Mouse (Mus musculus) left cerebral cortex, adult 9 months (tissue): ENCODE measurements at regions not wholly inside any gene's neighbourhood (a gene's known extent, or its start where the extent isn't known, plus 50 kb on each side); places are given as distances from the start of the nearest gene placed in this dataset.
"Not testable (repeated sequence)": the region's sequence is repeated elsewhere in the genome, so short reads cannot be mapped to it uniquely, and the experiment has no call there.

ENCODE experiments used
- DNase-seq, 2 experiments: peaks; one replicate each; pipeline ENCODE4 v3.0.0; 2022; ENCODE audit warnings: low spot score in 2 of 2

GRCm38 (mm10) chr4:7234537-7234936, 1004.3 kb downstream of the Car8 start:
- DNase-seq = not testable (repeated sequence)

- DNase-seq = peak in 1 of 2 experiments; percentile 7
These were observed 1009.9 kb downstream of the Car8 start for GRCm38 (mm10) chr4:7228980-7229379.

DNA sequence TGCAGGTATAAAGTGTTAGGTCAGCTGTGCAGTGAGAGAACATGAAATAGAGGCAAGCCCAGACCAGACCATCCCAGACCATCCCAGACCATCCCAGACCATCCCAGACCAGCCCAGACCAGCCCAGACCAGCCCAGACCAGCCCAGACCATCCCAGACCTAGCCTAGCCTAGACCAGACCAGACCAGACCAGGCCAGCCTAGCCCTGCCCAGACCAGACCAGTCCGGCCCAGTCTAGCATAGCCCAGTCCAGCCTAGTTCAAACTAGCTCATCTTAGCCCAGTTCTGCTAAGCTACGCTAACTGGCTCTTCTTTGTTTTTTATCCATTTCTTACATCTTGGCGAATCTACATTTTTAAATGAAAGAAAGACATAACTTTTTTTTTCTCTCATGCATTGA, 1015.9 kb downstream of the Car8 start:
- DNase-seq = no peak

GRCm38 (mm10) chr4:7220426-7220825, 1018.4 kb downstream of the Car8 start:
- DNase-seq = no peak

DNA sequence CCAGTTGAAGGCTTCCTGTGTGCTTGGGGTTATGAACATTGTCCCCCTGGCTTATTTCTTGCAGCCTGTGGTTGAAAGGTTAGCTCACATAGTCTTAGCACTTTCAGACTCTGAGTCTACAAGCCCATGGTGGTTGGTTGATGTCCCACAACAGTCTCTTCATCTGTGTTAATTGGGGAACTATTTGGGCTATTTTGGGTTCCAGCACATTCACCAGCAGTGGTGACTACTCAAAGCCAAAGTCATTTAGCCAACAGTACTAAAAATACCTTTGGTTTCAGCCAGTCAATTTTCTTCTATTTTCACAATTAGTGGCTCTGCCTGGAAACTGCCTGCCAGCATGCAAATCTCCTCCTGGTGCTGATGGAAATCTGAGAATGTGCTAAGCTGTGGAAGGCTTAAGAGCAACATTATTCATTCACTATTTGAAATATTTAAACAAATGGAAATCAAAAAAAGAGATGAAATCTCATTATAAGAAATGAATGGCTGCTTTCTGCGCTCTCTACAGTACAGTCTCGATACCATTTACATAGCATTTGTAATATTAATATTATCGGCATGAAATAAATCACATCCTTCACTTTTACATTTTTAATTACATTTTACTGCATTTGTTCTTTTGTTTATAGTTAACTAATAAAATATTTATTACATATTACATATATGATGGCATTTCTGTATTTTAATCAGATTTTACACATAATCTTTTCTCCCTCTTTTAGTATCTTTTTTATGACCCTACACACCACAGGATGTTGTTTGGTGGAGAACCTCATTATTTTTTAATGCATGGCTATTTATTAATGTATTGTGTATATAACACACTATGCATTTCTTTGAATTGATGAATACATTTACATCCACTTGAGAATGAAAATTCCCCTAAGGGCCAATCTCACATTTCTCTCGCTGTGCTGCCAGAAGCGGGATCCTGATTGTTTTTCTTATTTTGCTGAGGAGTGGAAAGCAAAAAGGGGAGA, 1023.5 kb downstream of the Car8 start:
- no peak for DNase-seq

- DNase-seq = no peak
These were observed 1031.9 kb downstream of the Car8 start for GRCm38 (mm10) chr4:7206987-7207386.

- no peak for DNase-seq
These were observed 1037.0 kb downstream of the Car8 start for GRCm38 (mm10) chr4:7201816-7202215.

DNA sequence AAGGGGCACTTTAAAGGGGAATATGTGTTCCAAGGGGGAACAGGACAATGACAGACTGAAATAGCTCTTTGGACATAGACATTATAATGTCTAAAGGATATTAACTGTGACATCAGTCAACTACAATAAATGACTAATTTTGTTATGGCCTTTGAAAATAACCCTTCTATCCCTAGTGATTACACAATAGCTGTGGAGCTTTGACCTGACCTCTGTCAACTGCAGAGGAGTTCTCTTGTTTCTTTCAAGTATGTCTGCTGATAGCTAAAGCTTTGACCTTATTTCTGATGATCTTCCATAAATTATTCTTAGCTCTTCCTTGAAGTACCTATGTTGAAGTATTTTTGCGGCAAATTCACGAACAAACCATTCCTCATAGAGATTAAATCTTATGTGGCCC, 1038.9 kb downstream of the Car8 start:
- DNase-seq = no peak

- peak; percentile 34 to 39 for DNase-seq
These were observed 1039.8 kb downstream of the Car8 start for GRCm38 (mm10) chr4:7199052-7199451.

GRCm38 (mm10) chr4:7196570-7196969, 1042.3 kb downstream of the Car8 start:
- no peak for DNase-seq

GRCm38 (mm10) chr4:7195619-7196018, 1043.2 kb downstream of the Car8 start:
- DNase-seq = no peak

DNA sequence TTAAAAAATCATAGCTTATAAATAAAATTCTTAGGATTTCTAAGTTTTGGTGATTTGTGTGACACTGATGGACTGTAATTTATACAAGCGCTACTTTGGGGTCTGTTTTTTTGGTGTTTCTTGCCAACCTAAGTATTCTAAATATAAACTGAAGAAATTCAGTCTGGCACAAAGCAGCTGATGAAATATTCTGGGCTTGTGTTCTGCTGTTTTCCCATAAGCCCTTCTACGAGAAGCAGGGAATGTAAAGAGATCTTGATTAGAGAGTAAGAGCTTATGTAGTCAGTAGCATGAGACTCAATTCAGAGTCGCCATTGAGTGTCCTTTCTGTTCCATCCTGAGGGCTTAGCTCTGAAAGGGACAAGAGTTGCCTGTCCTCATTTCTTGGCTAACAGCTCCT, 1046.9 kb downstream of the Car8 start:
- peak in 1 of 2 experiments; percentile 30 for DNase-seq

DNA sequence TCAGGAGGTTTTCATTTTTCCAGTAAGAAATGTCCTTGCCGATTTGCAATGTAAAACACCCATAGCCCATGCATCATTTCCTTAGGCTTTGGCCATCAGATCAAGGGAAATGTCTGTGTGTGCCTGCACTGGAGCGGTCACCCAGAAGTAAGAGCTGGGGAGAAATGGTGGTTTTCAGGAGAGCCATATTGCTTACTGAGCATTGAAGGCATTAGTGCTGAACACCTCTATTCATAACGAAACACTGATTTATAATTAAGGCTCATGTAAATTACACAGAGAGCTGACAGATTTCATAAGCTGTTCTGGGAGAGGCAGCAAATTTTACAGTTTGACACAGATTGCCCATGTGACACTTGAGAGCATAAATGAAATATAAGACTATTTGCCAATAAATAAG, 1047.6 kb downstream of the Car8 start:
- DNase-seq = no peak

DNA sequence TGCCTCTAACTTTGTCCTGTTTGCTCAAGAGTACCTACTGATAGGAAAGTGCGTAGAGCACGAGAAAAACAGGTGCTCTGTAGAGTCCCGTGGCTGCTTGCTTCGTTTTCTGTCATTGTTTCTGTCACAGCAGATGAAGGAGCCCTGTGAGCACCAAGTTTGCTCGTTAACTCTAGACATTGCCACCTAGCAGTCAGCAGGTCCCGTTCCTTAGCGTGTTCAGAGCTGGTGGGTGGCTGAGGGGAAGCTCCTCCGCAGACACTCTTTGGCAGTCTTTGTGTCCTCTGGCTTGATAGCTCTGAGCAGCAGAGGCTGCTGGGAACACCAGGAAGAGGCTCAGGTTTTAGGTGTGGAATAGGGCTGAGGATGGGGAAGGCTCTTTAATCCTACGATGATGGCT, 1063.8 kb downstream of the Car8 start:
- no peak for DNase-seq

DNA sequence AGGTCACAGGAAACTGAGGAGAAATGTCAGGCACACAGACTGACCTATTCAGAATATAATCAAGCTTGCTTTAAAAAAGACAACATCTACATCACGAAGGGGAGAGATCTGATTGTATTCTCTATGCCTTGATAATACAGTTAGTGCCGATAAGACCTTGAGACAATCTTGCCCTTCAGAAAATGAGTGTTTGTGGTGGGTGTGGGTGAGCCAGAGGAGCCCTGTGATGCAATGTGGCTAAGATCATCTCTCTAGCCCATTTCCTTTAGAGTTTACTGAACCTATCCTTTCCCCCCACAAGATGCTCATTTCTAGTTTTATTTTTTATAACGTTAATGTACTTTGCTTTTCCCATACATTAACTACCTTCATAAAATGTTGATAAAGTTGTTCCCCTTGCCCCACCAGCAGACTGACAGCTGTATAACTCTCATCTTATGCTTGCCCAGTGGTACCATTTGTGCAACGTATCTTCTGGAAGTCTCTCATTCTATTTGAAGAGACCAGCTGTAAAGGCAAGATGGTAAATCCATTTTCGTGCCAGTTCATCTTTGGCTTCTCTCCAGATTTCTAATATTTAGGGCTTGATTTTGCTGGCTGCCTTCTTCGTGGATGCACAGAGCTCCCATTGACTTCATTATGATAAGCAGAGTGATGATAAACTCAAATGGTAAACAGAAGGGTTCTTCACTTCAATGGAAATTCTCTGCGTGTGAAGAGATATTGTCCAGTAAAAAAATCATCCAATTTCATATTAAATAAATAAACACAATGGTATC, 1066.1 kb downstream of the Car8 start:
- no peak for DNase-seq

GRCm38 (mm10) chr4:7171637-7172417, 1067.0 kb downstream of the Car8 start:
- DNase-seq = no peak

GRCm38 (mm10) chr4:7161411-7161810, 1077.4 kb downstream of the Car8 start:
- DNase-seq = no peak

DNA sequence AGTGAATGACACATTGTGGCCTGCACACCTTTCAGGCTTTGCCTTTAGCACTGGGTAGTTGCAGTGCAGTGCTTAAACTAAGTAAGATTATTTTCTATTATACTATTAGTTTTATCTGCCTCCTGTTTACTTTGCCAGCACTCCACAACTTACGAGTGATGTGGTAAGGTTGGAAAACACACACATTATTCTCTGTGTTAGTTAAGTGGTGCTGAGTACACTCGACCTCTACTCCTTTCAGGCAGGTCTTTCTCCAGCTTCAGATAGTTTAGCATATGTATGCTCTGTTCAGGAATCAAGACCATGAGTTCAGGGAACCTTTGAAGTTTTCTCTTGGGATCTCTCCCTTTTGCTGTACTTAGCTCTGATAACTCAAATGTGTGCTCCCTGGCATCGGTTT, 1081.0 kb downstream of the Car8 start:
- DNase-seq = no peak

DNA sequence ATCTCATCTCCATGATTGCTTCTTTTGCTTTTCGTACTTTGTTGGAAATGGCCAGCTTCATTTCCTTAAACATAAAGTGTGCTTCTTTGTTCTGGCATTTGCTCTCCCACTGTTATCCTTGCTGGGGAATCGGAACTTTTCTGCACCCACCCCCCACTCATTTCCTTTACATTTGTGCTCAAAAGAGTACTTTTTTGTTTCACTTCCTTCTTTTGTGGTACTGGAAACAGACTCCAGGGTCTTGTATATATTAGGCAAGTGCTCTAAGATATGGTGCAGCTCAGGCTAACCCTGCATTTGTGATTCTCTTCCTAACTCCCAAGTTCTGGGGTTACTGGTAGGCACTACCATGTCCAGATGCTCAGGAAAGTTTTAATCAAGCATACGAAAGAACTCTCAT, 1084.6 kb downstream of the Car8 start:
- DNase-seq = no peak

DNA sequence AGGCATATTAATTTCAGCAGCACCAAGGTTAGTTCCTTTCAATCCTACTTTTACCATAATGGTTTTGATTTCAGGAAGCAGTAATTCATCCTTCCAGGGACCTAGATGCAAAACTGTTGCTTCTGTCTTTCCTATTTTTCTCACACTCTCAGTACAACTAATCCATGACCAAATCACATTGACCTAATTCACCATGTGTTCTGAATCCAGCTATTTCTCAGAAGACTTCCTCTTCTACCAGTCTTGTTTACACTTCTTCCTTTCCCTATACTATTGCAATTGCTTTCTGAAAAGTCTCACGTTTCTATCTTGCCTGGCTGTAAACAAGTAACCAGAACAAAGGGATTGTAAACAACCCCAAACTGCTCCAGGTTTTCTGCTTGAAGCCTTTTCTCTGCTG, 1085.0 kb downstream of the Car8 start:
- DNase-seq = no peak

DNA sequence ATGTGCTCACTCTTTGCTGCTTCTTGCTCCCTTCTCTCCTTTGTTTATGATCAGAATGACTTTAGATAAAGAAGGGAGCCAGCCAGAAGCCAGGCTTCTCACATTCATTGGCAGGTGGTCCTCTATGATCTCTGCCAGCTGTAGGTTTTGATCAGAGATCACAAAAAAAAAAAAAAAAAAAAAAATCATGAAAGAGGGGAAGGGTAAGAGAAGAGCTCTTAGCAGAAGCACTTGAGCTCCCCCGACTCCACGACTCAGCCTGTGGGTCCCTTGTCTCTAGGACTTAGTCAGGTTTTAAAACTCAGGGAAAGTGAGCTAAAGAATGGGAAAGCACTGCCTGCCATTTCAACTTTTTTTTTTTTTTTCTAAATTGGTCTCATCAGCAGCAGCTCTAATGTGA, 1093.1 kb downstream of the Car8 start:
- no peak for DNase-seq

DNA sequence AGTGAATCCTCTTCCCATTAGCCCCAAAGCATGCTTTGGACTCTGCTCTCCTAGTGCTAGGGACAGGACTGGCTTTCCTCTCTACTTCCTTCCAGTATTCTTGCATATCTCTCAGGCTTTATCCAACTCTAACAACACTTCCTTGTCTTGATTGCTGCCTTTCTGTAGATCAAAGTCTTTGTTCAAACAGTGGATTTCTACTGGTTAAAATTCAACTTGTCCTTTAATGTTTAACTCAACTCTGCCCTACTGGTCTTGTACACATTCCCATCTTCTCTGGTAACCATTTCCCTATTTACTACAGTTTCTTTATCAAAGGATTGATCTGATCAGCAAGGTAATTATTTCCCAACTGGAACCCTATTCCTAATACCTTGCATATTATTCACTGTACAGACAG, 1094.6 kb downstream of the Car8 start:
- no peak for DNase-seq
